Mouse (Mus musculus) activated CD4-positive, CD25-positive, alpha-beta regulatory T cell, adult 4 months (primary cell): ENCODE measurements at regions not wholly inside any gene's neighbourhood (a gene's known extent, or its start where the extent isn't known, plus 50 kb on each side); places are given as distances from the start of the nearest gene placed in this dataset.
A peak's percentile ranks its signal among the peaks of the same experiment; 100 is the strongest.
"Not testable (repeated sequence)": the region's sequence is repeated elsewhere in the genome, so short reads cannot be mapped to it uniquely, and the experiment has no call there.

ENCODE experiments used
- ATAC-seq: one replicate; pipeline ENCODE4 v1.8.0; 2017

DNA sequence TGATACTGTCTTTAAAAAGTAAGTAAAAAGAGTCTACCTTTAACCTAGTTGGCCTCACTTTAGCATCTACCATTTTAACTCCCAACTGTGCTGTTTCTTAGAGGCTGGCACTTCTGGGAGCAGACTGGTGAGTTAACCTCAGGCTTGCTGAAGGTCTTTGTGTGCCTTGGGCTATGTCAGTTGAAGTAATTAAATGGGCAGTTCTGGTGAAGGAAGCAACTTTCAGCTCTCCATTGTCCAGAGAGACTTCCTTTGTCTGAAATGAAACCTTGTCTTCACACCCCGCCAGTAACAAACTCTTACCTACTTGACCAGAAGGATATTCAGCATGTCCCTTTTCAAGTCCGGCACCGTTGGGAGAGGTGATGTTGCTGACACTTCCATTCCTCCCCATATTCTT, 55.5 kb downstream of the Zfp281 start:
- ATAC-seq: no peak

DNA sequence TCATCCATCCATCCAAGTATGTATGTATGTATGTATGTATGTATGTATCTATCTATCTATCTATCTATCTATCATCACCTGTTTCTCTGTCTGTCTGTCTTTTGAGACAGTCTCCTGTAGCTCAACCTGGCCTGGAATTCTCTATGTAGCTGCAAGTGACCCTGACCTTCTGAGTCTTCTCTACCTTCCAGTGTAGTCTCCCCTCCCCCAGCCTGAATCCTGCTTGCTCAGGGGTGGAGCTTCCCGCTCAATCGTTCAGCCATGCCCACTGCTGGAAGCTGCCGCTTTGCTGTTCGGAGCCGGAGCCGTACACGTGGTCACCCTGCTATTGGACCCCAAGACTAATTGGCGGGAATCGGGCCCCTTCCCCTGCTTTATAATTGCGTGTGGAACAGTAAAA, 57.6 kb downstream of the Zfp281 start:
- ATAC-seq: not testable (repeated sequence)

DNA sequence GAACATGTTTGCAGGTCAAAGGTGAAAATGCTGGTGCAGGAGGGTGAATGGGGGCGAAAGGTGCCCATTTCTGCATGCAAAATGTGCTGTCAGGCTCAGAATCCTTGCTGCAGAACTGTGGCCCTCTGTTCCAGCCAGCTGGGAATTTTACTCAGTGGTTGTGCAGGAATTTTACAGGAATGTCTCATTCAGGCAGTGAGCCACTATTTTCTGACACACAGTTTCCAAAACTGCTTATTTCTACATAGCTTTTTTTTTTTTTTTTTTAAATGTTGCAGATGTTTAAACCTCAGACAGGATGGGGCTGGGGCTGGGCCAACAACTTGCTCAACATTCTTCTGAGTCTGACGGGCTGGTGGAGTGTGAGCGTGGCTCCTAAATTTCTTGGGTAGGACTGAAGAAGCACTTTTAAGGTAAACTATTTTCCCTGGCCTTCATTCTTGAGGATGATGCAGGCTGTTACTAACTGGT, 58.4 kb downstream of the Zfp281 start:
- ATAC-seq: no peak

DNA sequence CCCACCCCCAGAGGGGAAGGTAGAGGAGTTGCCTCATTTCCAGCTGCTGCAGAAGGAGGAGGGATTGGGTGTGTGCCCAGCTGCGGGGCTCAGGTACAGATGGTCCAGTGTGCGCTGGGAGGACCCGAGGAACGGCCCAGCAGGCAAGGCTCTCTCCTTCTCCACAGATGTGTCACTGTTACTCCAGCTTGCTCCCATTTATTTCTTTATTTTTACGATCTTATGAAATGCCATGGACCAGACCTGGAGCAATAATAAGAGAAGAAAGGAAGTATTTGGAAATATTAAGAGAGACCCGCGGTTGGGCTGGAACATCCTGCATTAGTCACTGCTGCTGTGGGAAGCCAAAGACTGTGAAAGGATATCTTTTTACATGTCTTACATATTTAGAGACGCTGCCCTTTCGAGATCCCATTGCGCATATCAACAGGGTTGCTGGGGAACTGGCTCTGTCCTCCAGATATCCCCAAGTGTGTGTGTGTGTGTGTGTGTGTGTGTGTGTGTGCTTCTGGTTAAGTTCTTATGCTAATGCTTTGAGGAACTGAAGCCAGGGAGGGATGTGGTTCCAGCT, 58.9 kb downstream of the Zfp281 start:
- no peak for ATAC-seq

DNA sequence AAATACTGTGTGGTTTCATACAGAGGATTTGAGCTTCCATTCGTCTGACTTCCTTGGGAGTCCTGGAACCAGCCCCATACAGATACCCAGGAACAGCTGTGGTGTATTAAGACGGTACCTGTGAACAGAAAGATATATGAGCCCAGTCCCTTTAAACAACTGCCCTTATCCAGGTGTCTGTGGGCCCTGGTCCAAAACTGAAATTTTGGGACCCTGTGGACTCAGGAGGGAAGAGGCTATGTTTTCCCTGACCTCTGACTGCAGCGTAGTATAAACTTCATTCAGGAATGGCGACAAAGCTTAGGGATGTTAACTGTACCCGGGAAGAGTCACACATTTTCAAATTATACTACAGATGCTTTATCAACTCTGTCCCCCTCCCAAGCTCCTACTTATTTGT, 59.8 kb downstream of the Zfp281 start:
- ATAC-seq: no peak

DNA sequence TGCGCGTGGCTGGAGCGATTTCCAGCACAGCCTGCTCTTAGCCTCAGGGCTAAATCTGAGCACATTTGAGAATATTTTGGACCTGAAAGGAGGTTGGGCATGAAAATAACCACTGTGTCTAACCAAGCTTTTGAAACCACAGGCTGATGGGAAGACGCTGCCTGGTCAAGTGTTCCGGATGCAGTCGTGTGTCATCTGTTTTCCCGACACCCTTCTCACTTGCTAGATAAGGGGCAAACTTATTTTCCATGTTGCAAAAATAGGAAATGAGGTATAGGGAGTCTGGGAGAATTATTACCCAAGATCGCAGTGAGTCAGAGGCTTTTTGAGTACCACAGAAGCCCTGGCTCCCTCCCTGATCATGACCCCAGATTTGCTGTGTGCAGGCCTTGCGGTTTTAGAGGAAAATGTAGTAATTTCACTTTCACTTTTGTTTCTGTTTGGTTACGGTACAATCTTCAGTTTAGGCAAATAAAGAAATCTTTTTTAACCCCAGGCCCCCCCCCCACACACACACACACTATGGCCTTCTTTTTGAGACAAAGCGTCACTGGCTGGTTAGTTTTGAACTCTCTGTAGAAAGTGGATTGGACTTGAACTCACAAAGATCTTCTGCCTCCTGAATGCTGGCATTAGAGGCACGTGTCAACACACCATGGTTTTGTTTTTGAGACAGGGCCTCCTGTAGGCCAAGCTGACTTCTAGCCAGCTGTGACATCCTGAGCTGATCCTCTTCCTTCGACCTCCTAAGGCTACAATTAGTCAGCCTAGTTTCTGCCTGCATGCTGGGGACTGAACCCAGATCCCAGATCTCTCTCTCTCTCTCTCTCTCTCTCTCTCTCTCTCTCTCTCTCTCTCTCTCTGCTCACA, 60.7 kb downstream of the Zfp281 start:
- peak; percentile 80 for ATAC-seq

DNA sequence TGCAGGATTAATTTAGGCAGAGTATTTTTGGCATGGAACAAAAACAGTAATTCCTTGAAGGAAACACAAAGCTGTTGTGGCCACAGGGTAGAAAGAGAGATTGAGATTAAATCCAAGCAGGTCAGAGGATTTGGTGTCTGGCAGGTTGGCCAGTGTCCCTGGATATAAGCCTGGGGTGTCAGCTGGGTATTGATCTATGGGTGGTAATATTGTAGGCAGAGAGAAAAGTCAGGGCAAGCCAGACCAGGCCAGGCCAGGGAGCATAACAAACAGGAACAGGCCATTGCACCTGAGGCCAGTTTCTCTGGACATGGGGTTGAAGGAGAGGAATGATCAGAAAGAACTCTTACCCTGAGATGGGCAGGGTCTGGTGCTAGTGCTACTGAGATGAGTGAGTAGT, 61.8 kb downstream of the Zfp281 start:
- no peak for ATAC-seq

DNA sequence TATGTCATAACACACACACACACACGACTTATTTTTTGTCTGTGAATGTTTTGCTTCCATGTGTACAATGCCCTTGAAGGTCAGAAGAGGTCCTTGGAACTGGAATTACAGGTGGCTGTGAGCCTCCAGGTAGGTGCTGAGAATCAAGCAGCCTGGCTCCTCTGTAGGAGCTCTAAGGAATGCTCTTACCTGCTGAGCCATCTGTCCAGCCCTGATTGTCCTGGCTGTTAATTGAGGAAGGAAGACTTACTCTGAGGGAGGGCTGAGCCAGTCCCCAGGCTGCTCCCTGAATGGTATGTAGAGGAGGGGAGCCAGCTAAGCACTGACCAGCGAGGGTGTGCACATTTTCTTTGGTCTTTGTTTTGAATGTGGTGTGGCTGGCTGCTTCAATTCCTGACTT, 65.4 kb downstream of the Zfp281 start:
- ATAC-seq: no peak

DNA sequence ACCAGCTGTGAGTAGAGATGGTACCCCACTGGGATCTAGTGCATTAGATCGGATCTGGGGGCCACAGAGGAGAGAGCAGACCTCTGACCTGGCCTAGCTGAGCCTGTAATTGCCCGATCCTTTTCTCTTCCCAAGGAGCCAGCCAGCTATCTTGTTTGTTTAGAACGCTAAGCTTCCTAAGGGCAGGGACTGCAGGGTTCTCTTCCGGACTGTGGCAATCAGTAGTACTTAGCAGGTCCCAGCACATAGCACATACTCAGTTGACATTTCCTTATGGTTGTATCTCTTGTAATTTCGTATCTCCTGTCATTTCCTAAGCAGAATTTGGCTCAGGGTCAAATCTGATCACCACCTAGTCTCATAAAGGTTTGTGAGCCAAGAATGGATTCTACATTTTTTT, 68.7 kb downstream of the Zfp281 start:
- no peak for ATAC-seq

DNA sequence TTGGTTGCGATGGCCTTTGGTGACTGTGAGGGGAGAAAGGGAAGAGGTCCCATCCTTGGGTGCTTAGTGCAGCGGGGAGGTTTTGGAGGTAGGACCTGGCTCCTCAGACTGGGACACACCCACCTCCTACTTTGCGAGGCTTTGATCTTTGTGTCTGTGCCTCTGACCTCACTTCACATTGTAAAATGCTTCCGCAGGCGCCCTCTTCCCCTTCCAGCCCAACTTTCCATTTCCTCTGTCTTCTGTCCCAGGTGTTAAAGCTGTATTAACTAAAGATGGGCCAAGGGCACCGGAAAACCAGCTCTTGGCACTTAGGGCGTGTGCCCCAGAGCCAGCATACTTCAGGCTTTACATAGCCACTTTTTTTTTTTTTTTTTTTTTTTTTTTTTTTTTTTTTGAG, 70.3 kb downstream of the Zfp281 start:
- peak; percentile 90 for ATAC-seq

DNA sequence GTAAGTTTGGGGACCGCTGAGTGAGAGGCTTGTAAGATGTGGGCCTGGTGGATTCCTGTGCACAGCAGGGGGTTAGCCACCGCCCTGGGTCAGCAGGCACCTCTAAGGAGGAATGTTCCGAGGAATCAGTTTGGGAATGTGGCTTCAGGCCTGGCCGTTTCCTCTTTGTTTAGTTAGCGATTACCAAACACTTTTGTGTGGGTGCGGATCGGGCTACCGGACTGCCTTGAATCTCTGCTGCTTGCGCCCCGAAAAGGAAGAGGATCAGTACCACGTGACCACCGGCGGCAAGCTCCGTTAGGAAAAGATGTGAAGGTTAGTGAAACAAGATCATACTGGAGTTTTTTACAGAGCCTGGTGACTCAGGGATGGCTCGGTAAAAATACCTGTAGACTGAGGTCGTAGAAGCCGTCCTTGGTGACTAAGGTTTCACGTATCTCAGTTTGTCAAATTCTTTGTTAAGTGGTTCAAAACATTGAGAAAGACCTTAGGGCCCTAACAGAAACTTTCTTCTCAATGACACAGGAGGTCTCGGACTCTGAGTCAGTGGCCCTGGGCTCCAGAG, 71.5 kb downstream of the Zfp281 start:
- ATAC-seq: no peak

DNA sequence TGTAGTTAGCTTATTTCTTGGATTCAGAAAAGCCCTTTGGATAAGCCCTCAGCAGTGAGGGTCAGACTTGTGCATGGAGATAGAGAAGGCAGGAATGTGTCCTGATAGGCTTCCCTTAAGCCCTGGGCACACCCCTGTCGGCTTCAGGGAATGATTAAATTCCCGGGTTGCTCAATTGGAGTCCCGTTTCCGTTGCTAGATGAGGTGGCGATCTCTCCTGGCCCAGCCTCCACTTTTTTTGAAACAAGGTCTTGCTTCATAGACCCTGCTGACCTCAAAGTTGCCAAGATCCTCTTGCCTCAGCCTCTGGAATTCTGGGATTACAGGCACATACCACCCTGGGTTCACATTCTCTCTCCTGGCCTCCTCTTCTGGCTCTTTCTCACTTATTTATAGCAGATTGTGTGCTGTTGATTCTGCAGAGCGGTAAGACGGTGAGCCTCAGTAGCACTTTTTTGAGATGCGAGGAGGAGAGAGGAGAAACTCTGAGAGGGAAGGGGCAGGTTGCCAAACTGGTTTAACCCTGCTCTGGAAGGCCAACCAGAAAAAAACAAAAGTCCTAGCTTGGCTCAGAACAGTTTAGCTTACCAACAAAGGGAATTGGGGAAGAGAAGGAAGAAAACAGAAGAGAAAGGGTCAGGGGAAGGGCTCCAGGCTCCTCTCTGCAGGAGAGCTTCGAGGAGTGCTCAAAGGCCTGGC, 73.9 kb downstream of the Zfp281 start:
- ATAC-seq: no peak

DNA sequence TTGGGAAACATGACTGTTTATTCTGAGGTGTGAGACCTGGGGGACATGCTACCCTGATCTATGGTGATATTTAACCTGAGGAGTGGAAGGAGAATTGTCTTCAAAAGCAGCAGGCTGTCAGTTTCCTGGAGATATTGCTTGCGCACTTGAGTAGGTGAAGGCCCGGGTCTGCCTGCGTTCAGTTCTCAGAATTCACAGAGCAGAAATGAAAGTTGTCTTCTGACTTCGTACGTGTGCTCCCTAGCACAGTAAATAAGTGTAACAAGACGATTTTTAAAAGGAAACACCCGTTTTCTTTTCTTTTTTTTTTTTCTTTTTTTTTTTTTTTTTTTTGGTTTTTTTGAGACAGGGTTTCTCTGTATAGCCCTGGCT, 74.4 kb downstream of the Zfp281 start:
- peak; percentile 55 for ATAC-seq

DNA sequence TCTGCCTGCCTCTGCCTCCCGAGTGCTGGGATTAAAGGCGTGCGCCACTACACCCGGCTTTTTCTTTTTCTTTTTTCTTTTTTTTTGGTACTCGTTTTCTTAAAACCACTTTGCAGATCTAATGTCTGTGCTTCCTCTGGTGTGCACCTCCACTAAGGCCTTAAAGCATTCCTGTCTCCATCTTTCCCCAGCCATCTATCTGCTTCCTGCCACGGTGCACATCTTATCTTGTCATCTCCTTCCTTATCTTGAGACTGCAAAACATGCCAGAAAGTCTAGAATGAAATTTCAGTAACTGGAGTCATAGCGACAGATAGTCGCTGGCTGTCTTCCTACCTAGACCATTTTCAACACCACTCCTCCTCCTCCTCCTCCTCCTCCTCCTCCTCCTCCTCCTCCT, 74.9 kb downstream of the Zfp281 start:
- no peak for ATAC-seq

DNA sequence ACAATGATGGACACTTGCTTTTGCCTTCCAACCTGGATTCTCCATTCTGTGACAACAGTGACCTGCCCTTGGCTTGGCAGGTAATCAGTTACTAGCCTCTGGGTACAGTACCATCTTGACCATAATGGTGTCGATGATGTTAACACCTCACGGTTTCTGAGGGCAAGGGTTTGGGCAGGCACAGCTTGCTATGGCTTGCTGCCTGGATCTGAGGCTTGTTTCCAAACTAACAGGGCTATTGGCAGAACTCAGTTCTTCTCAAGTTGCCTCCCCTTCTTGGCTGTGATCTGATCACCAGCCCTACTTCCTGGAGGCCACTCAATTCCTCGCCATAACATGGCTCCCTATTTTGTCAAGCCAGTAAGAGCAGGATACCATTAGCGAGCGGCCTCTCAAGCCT, 79.4 kb downstream of the Zfp281 start:
- ATAC-seq: no peak

DNA sequence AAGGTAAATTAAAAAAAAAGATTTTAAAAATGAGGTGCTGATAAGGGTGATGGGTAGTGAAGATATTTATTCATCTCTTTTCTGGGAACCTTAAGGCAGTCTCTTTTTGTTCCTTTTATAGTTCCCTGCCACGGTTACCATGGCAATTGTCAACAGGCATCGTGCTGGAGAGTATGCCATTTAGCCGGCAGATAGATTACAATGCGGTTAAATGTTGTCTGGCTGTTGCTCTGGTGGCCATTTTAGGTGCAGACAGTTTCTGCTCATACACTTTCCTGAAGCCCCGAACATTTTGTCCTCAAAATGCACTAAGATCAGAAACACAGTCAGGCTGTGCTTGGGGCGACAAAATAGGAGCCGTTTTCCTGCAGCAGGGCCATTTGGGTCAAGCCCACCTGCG, 81.8 kb downstream of the Zfp281 start:
- no peak for ATAC-seq

DNA sequence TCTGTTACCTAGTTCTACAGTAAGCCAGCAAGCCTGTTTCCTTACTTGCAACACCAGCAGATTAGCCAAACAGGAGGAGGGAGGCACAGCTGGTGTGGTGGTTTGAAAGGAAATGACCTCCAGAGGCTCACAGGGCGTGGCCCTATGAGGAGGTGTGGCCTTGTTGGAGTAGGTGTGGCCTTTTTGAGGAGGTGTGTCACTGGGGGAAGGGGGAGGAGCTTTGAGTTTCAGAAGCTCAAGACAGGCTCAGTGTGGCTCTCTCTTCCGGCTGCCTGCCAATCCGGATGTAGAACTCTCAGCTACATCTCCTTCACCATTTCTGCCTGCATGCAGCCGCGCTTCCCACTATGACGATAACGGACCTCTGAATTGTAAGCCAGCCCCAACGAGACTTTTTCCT, 82.7 kb downstream of the Zfp281 start:
- ATAC-seq: peak; percentile 61

DNA sequence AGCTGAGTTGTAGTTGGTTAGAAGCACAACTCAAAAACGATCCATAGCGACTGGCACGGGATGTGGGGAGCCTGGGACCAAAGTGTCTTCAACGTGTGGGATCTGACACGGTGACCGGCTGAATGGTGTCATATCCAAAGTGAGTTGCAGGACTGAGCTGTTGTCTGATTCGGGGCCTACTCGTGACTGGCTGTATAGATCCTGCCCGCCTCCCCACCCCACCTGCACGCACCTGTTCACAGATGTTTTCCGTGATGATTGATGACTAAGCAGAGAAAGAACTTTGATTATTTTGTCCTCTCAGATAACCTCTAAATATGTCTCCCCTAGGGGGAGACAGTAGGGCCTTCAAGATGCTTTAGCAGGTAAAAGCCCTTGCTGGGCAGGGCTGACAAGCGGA, 83.2 kb downstream of the Zfp281 start:
- no peak for ATAC-seq

DNA sequence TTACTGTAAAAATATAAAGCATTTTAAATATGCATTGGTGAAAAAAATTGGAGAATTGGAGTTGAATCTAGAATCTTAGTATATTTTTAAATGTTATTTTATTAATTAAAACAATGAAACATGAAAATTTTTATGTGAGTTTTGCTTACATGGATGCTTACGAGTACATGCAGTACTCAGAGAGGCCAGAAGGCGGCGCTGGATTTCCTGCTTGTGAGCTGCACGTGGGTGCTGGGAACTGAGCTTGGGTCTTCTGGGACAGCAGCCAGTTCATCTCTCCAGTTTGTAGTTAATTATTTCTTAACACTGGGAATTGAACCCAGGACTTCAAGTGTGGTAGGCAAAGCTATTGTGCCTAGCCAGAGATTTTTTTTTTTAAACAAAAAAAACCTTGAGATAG, 85.5 kb downstream of the Zfp281 start:
- ATAC-seq: no peak

DNA sequence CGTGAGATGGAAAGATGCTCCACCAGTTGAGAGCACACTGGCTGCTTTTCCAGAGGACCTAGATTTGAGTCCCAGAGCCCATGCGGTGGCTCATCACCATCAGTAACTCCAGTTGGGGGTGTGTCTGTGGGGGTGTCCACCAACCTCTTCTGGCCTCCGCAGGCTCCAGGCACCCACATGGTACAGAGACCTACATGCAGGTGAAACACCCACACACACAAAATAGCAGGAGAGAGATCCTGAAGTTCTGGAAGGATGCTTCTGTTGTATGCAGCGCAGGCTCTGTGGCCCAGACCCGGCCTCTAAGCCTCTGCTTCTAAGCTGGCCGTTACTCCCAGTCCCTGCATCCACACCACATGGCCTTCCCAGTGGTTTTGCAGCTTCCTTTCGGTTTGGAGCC, 86.5 kb downstream of the Zfp281 start:
- no peak for ATAC-seq

DNA sequence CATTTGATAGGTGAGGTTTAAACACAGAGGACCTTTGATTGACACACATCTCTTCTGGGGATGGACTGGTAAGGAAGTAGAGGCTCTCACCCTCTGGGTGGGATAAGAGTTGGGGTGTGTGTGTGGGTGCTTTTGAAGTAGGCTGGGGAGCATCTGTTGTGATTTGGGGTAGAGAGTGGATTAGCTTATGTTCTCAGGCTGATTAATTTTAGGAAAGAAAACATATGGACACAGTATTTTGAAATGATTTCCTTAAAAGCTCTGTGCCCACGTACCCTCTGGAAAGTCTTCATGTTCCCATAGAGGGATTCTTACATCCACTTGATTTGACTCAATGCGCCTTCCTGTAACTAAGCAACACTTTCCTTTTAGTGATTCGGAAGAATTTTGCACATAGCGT, 89.4 kb downstream of the Zfp281 start:
- ATAC-seq: no peak

DNA sequence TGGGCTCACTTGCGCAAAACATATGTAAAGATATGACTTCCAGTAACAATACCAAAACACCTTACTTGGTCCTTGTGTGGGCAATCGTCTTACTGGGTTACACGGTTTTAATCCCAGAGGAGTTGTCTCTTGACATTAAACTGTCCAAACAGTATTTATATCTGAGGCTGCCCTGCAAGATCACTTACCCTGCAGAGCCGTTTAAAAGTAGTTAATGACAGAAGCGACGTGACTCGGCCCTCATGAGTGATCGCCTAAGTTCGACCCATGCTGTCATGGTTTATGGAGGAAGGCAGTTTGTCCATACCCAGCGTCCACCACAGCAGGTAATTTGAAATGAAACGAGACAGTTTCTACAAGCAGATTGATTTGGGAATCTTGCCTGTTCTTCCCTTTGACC, 90.3 kb downstream of the Zfp281 start:
- no peak for ATAC-seq

DNA sequence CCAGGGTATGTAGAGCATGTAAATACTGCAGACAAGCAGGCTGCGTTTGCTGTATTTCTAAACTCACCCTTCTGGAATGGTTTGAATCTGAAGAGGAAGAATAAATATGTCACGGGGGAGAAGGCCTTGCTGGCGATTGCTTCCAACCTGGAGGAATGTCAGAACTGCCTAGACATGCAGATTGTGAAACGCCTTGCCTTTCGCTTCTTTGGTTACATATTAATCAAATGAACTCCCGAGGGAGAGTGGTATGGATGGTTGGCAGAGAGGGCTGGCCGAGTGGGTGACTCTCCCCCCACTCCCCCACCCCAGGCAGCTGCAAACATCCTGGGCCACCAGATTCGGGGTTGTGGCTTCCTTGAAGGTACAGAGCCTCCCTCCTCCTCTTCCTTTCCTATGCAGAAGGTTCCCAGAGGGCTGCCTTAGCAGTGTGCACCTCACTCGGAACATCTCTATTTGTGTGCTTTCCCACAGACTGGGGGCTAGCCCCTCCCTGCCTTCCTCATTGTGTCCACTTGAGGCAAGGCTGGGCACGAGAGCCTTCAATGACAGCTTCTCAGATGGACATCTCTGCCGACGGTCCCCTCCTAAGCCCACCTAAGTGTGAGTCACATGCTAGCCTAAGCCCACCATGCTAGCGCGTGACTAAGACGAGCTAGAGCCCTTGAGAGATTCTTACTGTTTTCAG, 93.3 kb downstream of the Zfp281 start:
- no peak for ATAC-seq
